Mouse (Mus musculus): ENCODE results near the gene Tyw1.

GRCm38 (mm10) chr5:130217406-130217805 is 38.0 kb upstream of the Tyw1 start:
- TF ChIP-seq CTCF (IDR thresholded peaks at IDR 0.05; ENCODE audit: control insufficient read depth, insufficient read depth, low read length): no peak
- no peak for TF ChIP-seq POLR2A (IDR thresholded peaks at IDR 0.05; ENCODE audit: borderline replicate concordance, control insufficient read depth, low read depth, low read length)
